Mouse (Mus musculus) CD8-positive naive resting alpha-beta T cell, adult 2 months (primary cell): ENCODE data around the gene Clip2.
"Not testable (repeated sequence)": the region's sequence is repeated elsewhere in the genome, so short reads cannot be mapped to it uniquely, and the experiment has no call there.

ENCODE experiments used
- DNase-seq, 2 experiments: peaks; one replicate each; pipeline ENCODE4 v3.0.0; 2022; ENCODE audit warnings: low read depth in 2 of 2, low spot score in 2 of 2

Gene Clip2

GRCm38 (mm10) chr5:134491206-134491605 is 61.0 kb downstream of the Clip2 start:
- no peak for DNase-seq

GRCm38 (mm10) chr5:134490465-134490864 is 61.8 kb downstream of the Clip2 start:
- DNase-seq = peak in 1 of 2 experiments; percentile 34

- DNase-seq = peak; percentile 58 to 63
Measured at GRCm38 (mm10) chr5:134489583-134489982, 62.7 kb downstream of the Clip2 start.

GRCm38 (mm10) chr5:134488596-134488995 is 63.6 kb downstream of the Clip2 start:
- DNase-seq = no peak

GRCm38 (mm10) chr5:134488042-134488441 is 64.2 kb downstream of the Clip2 start:
- no peak for DNase-seq

GRCm38 (mm10) chr5:134485900-134486665 is 66.2 kb downstream of the Clip2 start:
- peak; percentile 58 to 65 for DNase-seq

GRCm38 (mm10) chr5:134485183-134485730 is 67.0 kb downstream of the Clip2 start:
- DNase-seq = no peak

GRCm38 (mm10) chr5:134483291-134483690 is 68.9 kb downstream of the Clip2 start:
- no peak for DNase-seq

GRCm38 (mm10) chr5:134482331-134482730 is 69.9 kb downstream of the Clip2 start:
- DNase-seq = peak in 1 of 2 experiments; percentile 52

- not testable (repeated sequence) for DNase-seq
Measured at GRCm38 (mm10) chr5:134478886-134479285, 73.3 kb downstream of the Clip2 start.

GRCm38 (mm10) chr5:134475686-134476085 is 76.5 kb downstream of the Clip2 start:
- DNase-seq = not testable (repeated sequence)

GRCm38 (mm10) chr5:134475006-134475605 is 77.1 kb downstream of the Clip2 start:
- DNase-seq = no peak

GRCm38 (mm10) chr5:134473902-134474301 is 78.3 kb downstream of the Clip2 start:
- DNase-seq = no peak

GRCm38 (mm10) chr5:134470538-134471169 is 81.6 kb downstream of the Clip2 start:
- DNase-seq = no peak

- no peak for DNase-seq
Measured at GRCm38 (mm10) chr5:134469559-134470150, 82.6 kb downstream of the Clip2 start.

GRCm38 (mm10) chr5:134468158-134468765 is 84.0 kb downstream of the Clip2 start:
- DNase-seq = no peak

- no peak for DNase-seq
Measured at GRCm38 (mm10) chr5:134467030-134467549, 85.1 kb downstream of the Clip2 start.

- DNase-seq = no peak
Measured at GRCm38 (mm10) chr5:134466296-134467029, 85.8 kb downstream of the Clip2 start.

- no peak for DNase-seq
Measured at GRCm38 (mm10) chr5:134465197-134465596, 87.0 kb downstream of the Clip2 start.

- DNase-seq = no peak
Measured at GRCm38 (mm10) chr5:134464225-134464624, 88.0 kb downstream of the Clip2 start.
